Mouse (Mus musculus): ENCODE measurements around the gene Id3. TPM values are rescaled to one million over a fixed set of nuclear protein-coding genes. Genes with fewer than 3 reads are reported as not detected.

Gene Id3
- total and polyA plus RNA-seq, 3 experiments = 18.3 to 116 (median 85.5) TPM

GRCm38 (mm10) chr4:136120041-136120440 is 23.3 kb upstream of the Id3 start:
- peak overlapping the region in 1 of 3 experiments; percentile 19 for H3K4me3 ChIP-seq (replicated peaks in 1 of 3; ENCODE audit: low read depth in 2 of 3, low read length in 2 of 3, poor library complexity in 1 of 3)
- no peak overlapping the region for H3K4me2 ChIP-seq (ENCODE audit: insufficient read depth, low read depth, poor library complexity, severe bottlenecking)
- H3K79me2 ChIP-seq (replicated peaks; ENCODE audit: control insufficient read depth, extremely low read depth, insufficient read depth, poor library complexity, severe bottlenecking) = no peaks in the 10 kb centered on the region
- peaks cover 37 to 74% of the 10 kb centered on the region in 2 experiments for H3K4me1 ChIP-seq (ENCODE audit: control insufficient read depth in 1 of 2, insufficient read depth in 2 of 2)
- TF ChIP-seq ZKSCAN1 (IDR thresholded peaks at IDR 0.05; ENCODE audit: borderline replicate concordance, low read depth, low read length) = peak; percentile 57
- TF ChIP-seq NELFE (IDR thresholded peaks at IDR 0.05; ENCODE audit: low read depth, low read length) = no peak
- TF ChIP-seq KAT2A (IDR thresholded peaks at IDR 0.05; ENCODE audit: insufficient replicate concordance, low read length) = no peak
- 0 out of 2 replicates have a peak, but pooled peaks have one; percentile 20 for TF ChIP-seq ETS1 (conservative IDR thresholded peaks at IDR 0.05; ENCODE audit: low read depth, low read length)
- no peaks in the 10 kb centered on the region for H3K27me3 ChIP-seq (replicated peaks)
- no peak overlapping the region for H3K9ac ChIP-seq (ENCODE audit: insufficient read depth, low read depth)
- H3K36me3 ChIP-seq (replicated peaks in 1 of 2; ENCODE audit: control insufficient read depth in 1 of 2, insufficient read depth in 1 of 2, low read length in 1 of 2) = no peaks in the 10 kb centered on the region
- in situ Hi-C loops (cut with MboI; ENCODE audit: low pct_ligation_motif_present, low pct_unique_long_range_greater_than_20kb, low sequenced_read_pairs) = no loop called here
- dilution Hi-C loops (cut with MboI; ENCODE audit: extremely low pct_ligation_motif_present, extremely low pct_unique_long_range_greater_than_20kb, low sequenced_read_pairs) = no loop called here
- DNase-seq (ENCODE audit: extremely low read depth) = no peak
- H3K9me3 ChIP-seq (replicated peaks; ENCODE audit: low read length) = no peaks in the 10 kb centered on the region
- H3K27ac ChIP-seq (ENCODE audit: insufficient read depth, low read depth) = no peak overlapping the region

DNA sequence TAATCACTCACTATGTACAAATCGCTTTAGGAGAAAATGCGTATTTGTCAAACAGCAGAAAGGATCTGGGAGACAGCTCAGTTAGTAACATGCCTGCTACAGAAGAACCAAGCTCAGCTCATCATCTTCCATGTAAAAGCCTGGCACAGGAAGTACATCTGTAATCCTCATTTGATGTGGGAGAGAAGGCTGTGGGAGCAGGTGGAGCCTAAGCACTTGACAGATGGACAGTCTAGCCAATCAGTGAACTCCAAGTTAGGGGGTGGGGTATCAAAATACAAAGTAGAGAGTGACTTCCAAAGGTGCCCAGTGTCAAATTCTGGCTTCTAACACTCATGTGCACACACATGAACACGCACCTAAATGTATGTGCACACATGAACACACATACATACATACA is 22.1 kb upstream of the Id3 start:
- TF ChIP-seq ZKSCAN1 (IDR thresholded peaks at IDR 0.05; ENCODE audit: borderline replicate concordance, low read depth, low read length) (no peak), MAFK (IDR thresholded peaks at IDR 0.05; ENCODE audit: insufficient replicate concordance, low read length) (no peak), KAT2A (IDR thresholded peaks at IDR 0.05; ENCODE audit: insufficient replicate concordance, low read length) (no peak), CTCF (conservative IDR thresholded peaks at IDR 0.05 in 1 of 2, IDR thresholded peaks at IDR 0.05 in 1 of 2; ENCODE audit: low read depth in 2 of 2, low read length in 2 of 2) (no peak), BHLHE40 (IDR thresholded peaks at IDR 0.05; ENCODE audit: low read depth, low read length) (no peak), TBP (conservative IDR thresholded peaks at IDR 0.05; ENCODE audit: low read depth, low read length) (no peak), HCFC1 (IDR thresholded peaks at IDR 0.05; ENCODE audit: low read depth, low read length) (no peak), JUND (conservative IDR thresholded peaks at IDR 0.05; ENCODE audit: low read depth, low read length) (no peak), CHD1 (IDR thresholded peaks at IDR 0.05; ENCODE audit: low read depth, low read length) (no peak), MAX (IDR thresholded peaks at IDR 0.05; ENCODE audit: low read length) (no peak), RAD21 (IDR thresholded peaks at IDR 0.05; ENCODE audit: low read depth, low read length) (no peak), GABPA (IDR thresholded peaks at IDR 0.05; ENCODE audit: insufficient replicate concordance, low read depth, low read length) (no peak), MAZ (IDR thresholded peaks at IDR 0.05; ENCODE audit: low read depth, low read length) (no peak), E2F4 (IDR thresholded peaks at IDR 0.05; ENCODE audit: insufficient replicate concordance, low read depth, low read length) (no peak), ELF1 (IDR thresholded peaks at IDR 0.05; ENCODE audit: low read depth, low read length) (no peak), POLR2AphosphoS2 (IDR thresholded peaks at IDR 0.05; ENCODE audit: low read depth, low read length) (no peak), USF1 (IDR thresholded peaks at IDR 0.05; ENCODE audit: low read depth, low read length) (no peak), RCOR1 (conservative IDR thresholded peaks at IDR 0.05; ENCODE audit: low read depth, low read length) (no peak)
- no peak for DNase-seq (ENCODE audit: extremely low read depth)
- Histone ChIP-seq H3K9me3 (replicated peaks; ENCODE audit: low read length) (no peaks in the 10 kb centered on the region), H3K4me2 (ENCODE audit: insufficient read depth, low read depth, poor library complexity, severe bottlenecking) (no peak overlapping the region; the same call in 1 of the 2 replicates), H3K36me3 (replicated peaks in 1 of 2; ENCODE audit: control insufficient read depth in 1 of 2, insufficient read depth in 1 of 2, low read length in 1 of 2) (no peaks in the 10 kb centered on the region), H3K9ac (ENCODE audit: insufficient read depth, low read depth) (no peak overlapping the region), H3K27me3 (replicated peaks) (peaks cover 2% of the 10 kb centered on the region), H3K4me3 (replicated peaks in 1 of 3; ENCODE audit: low read depth in 2 of 3, low read length in 2 of 3, poor library complexity in 1 of 3) (no peak overlapping the region), H3K4me1 (ENCODE audit: control insufficient read depth in 1 of 2, insufficient read depth in 2 of 2) (peaks cover 40 to 84% of the 10 kb centered on the region in 2 experiments), H3K27ac (ENCODE audit: insufficient read depth, low read depth) (peak overlapping the region; percentile 92), H3K79me2 (replicated peaks; ENCODE audit: control insufficient read depth, extremely low read depth, insufficient read depth, poor library complexity, severe bottlenecking) (no peaks in the 10 kb centered on the region)
- in situ Hi-C loops (cut with MboI; ENCODE audit: low pct_ligation_motif_present, low pct_unique_long_range_greater_than_20kb, low sequenced_read_pairs) (no loop called here), dilution Hi-C loops (cut with MboI; ENCODE audit: extremely low pct_ligation_motif_present, extremely low pct_unique_long_range_greater_than_20kb, low sequenced_read_pairs) (no loop called here)

Measured in CH12.LX (cell line).